Mouse (Mus musculus): Measurements from ENCODE around the gene Apc2.

Apc2 gene

GRCm38 (mm10) chr10:80262776-80263365 is 32.9 kb upstream of the Apc2 start:
- no peak for DNase-seq (ENCODE audit: low read depth, low spot score)

GRCm38 (mm10) chr10:80264341-80265148 is 31.2 kb upstream of the Apc2 start:
- DNase-seq (ENCODE audit: low read depth, low spot score): peak; percentile 98

GRCm38 (mm10) chr10:80265149-80265486 is 30.7 kb upstream of the Apc2 start:
- DNase-seq (ENCODE audit: low read depth, low spot score): no peak

GRCm38 (mm10) chr10:80270099-80270498 is 25.7 kb upstream of the Apc2 start:
- no peak for DNase-seq (ENCODE audit: low read depth, low spot score)

GRCm38 (mm10) chr10:80270734-80271181 is 25.0 kb upstream of the Apc2 start:
- DNase-seq (ENCODE audit: low read depth, low spot score): no peak

GRCm38 (mm10) chr10:80271186-80271843 is 24.5 kb upstream of the Apc2 start:
- DNase-seq (ENCODE audit: low read depth, low spot score): no peak

GRCm38 (mm10) chr10:80271870-80272585 is 23.7 kb upstream of the Apc2 start:
- DNase-seq (ENCODE audit: low read depth, low spot score): no peak

- DNase-seq (ENCODE audit: low read depth, low spot score): no peak
Measured at GRCm38 (mm10) chr10:80273847-80274246, 21.9 kb upstream of the Apc2 start.

- no peak for DNase-seq (ENCODE audit: low read depth, low spot score)
Measured at GRCm38 (mm10) chr10:80276238-80276637, 19.5 kb upstream of the Apc2 start.

- DNase-seq (ENCODE audit: low read depth, low spot score): no peak
Measured at GRCm38 (mm10) chr10:80278390-80278789, 17.4 kb upstream of the Apc2 start.

- no peak for DNase-seq (ENCODE audit: low read depth, low spot score)
Measured at GRCm38 (mm10) chr10:80279273-80279672, 16.5 kb upstream of the Apc2 start.

- DNase-seq (ENCODE audit: low read depth, low spot score): no peak
Measured at GRCm38 (mm10) chr10:80281304-80281703, 14.5 kb upstream of the Apc2 start.

GRCm38 (mm10) chr10:80281921-80282371 is 13.8 kb upstream of the Apc2 start:
- no peak for DNase-seq (ENCODE audit: low read depth, low spot score)

- no peak for DNase-seq (ENCODE audit: low read depth, low spot score)
Measured at GRCm38 (mm10) chr10:80282481-80283441, 13.0 kb upstream of the Apc2 start.

GRCm38 (mm10) chr10:80285222-80286070 is 10.3 kb upstream of the Apc2 start:
- DNase-seq (ENCODE audit: low read depth, low spot score): no peak

- no peak for DNase-seq (ENCODE audit: low read depth, low spot score)
Measured at GRCm38 (mm10) chr10:80288097-80288496, 7.7 kb upstream of the Apc2 start.

GRCm38 (mm10) chr10:80288657-80289056 is 7.1 kb upstream of the Apc2 start:
- no peak for DNase-seq (ENCODE audit: low read depth, low spot score)

GRCm38 (mm10) chr10:80292251-80293146 is 3.3 kb upstream of the Apc2 start, which contains the start of gene Rps15:
Rps15 (plus strand) TSS chr10:80292453.
- DNase-seq (ENCODE audit: low read depth, low spot score): peak; percentile 92

GRCm38 (mm10) chr10:80293325-80293724 is 2.5 kb upstream of the Apc2 start:
- DNase-seq (ENCODE audit: low read depth, low spot score): no peak
